21 mouse cellular contexts compared by ENCODE assay signal in genomic region chr2:91735221-91735620, GRCm38 (mm10). TPM values are rescaled to one million over a fixed set of nuclear protein-coding genes. Genes with fewer than 3 reads are reported as not detected.
DNase-seq lines count a peak whose midpoint lies in the region; ATAC-seq lines count a peak whose summit lies in the region.
"Had no signal": no experiment of that assay in that cellular context is flagged by ENCODE, and none has a peak within 500 bp of the region (broad histone marks: within the 10 kb centered on the region; RNA-seq: fewer than 3 reads in every experiment).

No protein-coding gene starts in this region.

- no peaks in the 10 kb centered on the region for H3K9me3 ChIP-seq in heart, embryonic 11.5 days (replicated peaks; ENCODE audit: control insufficient read depth, low read length)
- H3K9me3 ChIP-seq: G1E had no signal

- H3K4me2 ChIP-seq in heart, embryonic 11.5 days = no peak overlapping the region

- no peak overlapping the region for H3K9ac ChIP-seq in heart, embryonic 11.5 days (ENCODE audit: low read depth, low read length)

- 92% methylated on average over 5 of the region's 5 CpGs for WGBS in heart, embryonic 11.5 days (ENCODE audit: insufficient replicate concordance)

- H3K4me3 ChIP-seq in heart, embryonic 11.5 days (ENCODE audit: low read depth, low read length) = no peak overlapping the region

- ATAC-seq in frontal cortex, adult (ENCODE audit: low TSS enrichment) = peak; percentile 51; the same call in 1 of the 2 replicates
- no peak for ATAC-seq in heart, embryonic 11.5 days (replicated peaks; ENCODE audit: insufficient number of reproducible peaks, low FRiP score, low TSS enrichment)
- ATAC-seq: activated CD4-positive, CD25-positive, alpha-beta regulatory T cell, adult 4 months; CD4-positive, CD25-positive, alpha-beta regulatory T cell, adult 4 months; Patski had no signal

- no peaks in the 10 kb centered on the region for H3K4me1 ChIP-seq in heart, embryonic 11.5 days (ENCODE audit: control insufficient read depth, insufficient read depth, low read length)

- H3K27ac ChIP-seq in heart, embryonic 11.5 days (ENCODE audit: low read depth, low read length) = no peak overlapping the region

- H3K27me3 ChIP-seq in heart, embryonic 11.5 days (ENCODE audit: control insufficient read depth, insufficient read depth, low read length) = no peaks in the 10 kb centered on the region
- H3K27me3 ChIP-seq: CH12.LX, Patski had no signal

- H3K36me3 ChIP-seq in heart, embryonic 11.5 days (ENCODE audit: control insufficient read depth, insufficient read depth, low read length) = no peaks in the 10 kb centered on the region

- DNase-seq in adrenal gland, postnatal 25 days = peak; percentile 15
- no peak for DNase-seq in adrenal gland, adult 2 months
- no peak for DNase-seq in frontal cortex, postnatal 10 days (ENCODE audit: low spot score in 2 of 2)
- DNase-seq in heart, adult 11 months = peak; percentile 56
- DNase-seq: adrenal gland, adult 8-10 months; adrenal gland, postnatal 10 days; adrenal gland, postnatal 14 days; adrenal gland, postnatal 36 days; B cell, adult 2 months; cerebellum, adult 11 months; cerebellum, adult 11-12 months; cerebellum, adult 18-20 months; cerebellum, adult 2 months; cerebellum, adult 8-10 months had no signal

RNA-seq across cellular contexts. Expression of gene Ambra1, which starts 5.3 kb away (rescaled TPM):
- total RNA-seq in adrenal gland, postnatal 25 days (2021) = 37.2 and 41.0 TPM in 2 replicates
- total RNA-seq in adrenal gland, adult 2 months (2021) = 10 to 100 TPM; 31.0 to 34.1 TPM
- 23.8 and 29.8 TPM in 2 replicates for polyA plus RNA-seq in adrenal gland, adult 2 months (2012; rRNA removed)
- 12.1 and 12.9 TPM in 2 replicates for polyA plus RNA-seq in heart, embryonic 11.5 days (2014; fragmentation: Nextera tagmentation; extraction: Ambion mirVana)

RNA-seq across cellular contexts. Expression of gene Harbi1, which starts 24.6 kb away (rescaled TPM):
- total RNA-seq in adrenal gland, postnatal 25 days (2021) = 12.5 and 13.9 TPM in 2 replicates
- total RNA-seq in adrenal gland, adult 2 months (2021) = 10 to 100 TPM in 1 of 2 experiments, 1 to 10 TPM in 1; 6.8 to 12.0 TPM
- polyA plus RNA-seq in adrenal gland, adult 2 months (2012; rRNA removed) = 1.8 and 2.0 TPM in 2 replicates
- 10.3 and 12.5 TPM in 2 replicates for polyA plus RNA-seq in heart, embryonic 11.5 days (2014; fragmentation: Nextera tagmentation; extraction: Ambion mirVana)

RNA-seq across cellular contexts. Expression of gene Atg13, which starts 24.8 kb away (rescaled TPM):
- total RNA-seq in adrenal gland, postnatal 25 days (2021) = 67.5 and 84.1 TPM in 2 replicates
- 10 to 100 TPM; 58.5 to 61.7 TPM for total RNA-seq in adrenal gland, adult 2 months (2021)
- 43.9 and 59.4 TPM in 2 replicates for polyA plus RNA-seq in adrenal gland, adult 2 months (2012; rRNA removed)
- polyA plus RNA-seq in heart, embryonic 11.5 days (2014; fragmentation: Nextera tagmentation; extraction: Ambion mirVana) = 22.8 and 25.9 TPM in 2 replicates

Comparison
In these comparisons a context has a peak if more than half of its experiments do, and no peak if none do; other contexts are left out.
1. DNase-seq: peak in adrenal gland, postnatal 25 days (single experiment) and heart, adult 11 months (single experiment); none in adrenal gland, adult 2 months (single experiment) and frontal cortex, postnatal 10 days (0 of 2).